Mouse (Mus musculus): ENCODE measurements around the gene Hoxb4. TPM values are rescaled to one million over a fixed set of nuclear protein-coding genes. Genes with fewer than 3 reads are reported as not detected.

Hoxb4 gene
- polyA plus RNA-seq, 1 experiment from 2014 or later, result 4.4 TPM

- H3K4me3 ChIP-seq, result 0 out of 2 replicates have a peak overlapping the region, but pooled peaks have one; percentile 52
- ATAC-seq (ENCODE audit: borderline replicate concordance, extremely low read depth, low FRiP score, low TSS enrichment), result no peak
- H3K36me3 ChIP-seq, result no peaks in the 10 kb centered on the region
- peaks cover 48% of the 10 kb centered on the region for H3K4me1 ChIP-seq
- peak overlapping the region; percentile 65 for H3K4me2 ChIP-seq
- H3K27ac ChIP-seq, result peak overlapping the region; percentile 97
- no peaks in the 10 kb centered on the region for H3K9me3 ChIP-seq
- peak overlapping the region; percentile 29; the same call in 1 of the 2 replicates for H3K9ac ChIP-seq
- H3K27me3 ChIP-seq, result peaks cover 45% of the 10 kb centered on the region
- WGBS, result 26% methylated on average over 2 of the region's 2 CpGs
Measured at GRCm38 (mm10) chr11:96350791-96351190, 32.7 kb downstream of the Hoxb4 start.

DNA sequence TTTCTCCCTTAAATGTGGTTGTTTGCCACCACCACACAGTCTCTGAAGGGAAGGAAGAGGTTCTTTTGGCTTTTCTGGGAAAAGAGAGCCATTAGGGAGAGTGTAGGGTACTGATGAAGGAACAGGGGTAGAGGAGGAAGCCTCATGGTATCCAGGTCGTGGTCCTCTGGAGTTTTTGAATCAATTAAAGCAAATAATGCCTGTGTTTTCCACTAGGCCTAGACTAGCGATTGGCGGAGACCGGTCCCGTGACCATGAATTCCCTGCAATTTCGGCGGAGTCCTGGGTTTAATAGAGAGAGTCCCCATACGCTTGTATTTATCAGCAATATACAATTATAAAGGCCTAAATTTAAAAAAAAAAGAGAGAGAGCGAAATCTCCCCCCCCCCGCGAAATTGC lies 33.2 kb downstream of the Hoxb4 start:
- H3K27ac ChIP-seq, result peak overlapping the region; percentile 97
- WGBS, result 9% methylated on average over 11 of the region's 11 CpGs
- no peaks in the 10 kb centered on the region for H3K9me3 ChIP-seq
- peak overlapping the region; percentile 65 for H3K9ac ChIP-seq
- peak overlapping the region; percentile 65 for H3K4me2 ChIP-seq
- peak overlapping the region; percentile 52 for H3K4me3 ChIP-seq
- H3K36me3 ChIP-seq, result no peaks in the 10 kb centered on the region
- peak; percentile 46; the same call in 1 of the 2 replicates for ATAC-seq (ENCODE audit: borderline replicate concordance, extremely low read depth, low FRiP score, low TSS enrichment)
- H3K27me3 ChIP-seq, result peaks cover 40% of the 10 kb centered on the region
- H3K4me1 ChIP-seq, result peaks cover 45% of the 10 kb centered on the region

- H3K4me2 ChIP-seq, result peak overlapping the region; percentile 65
- H3K27ac ChIP-seq, result peak overlapping the region; percentile 97
- H3K4me3 ChIP-seq, result peak overlapping the region; percentile 52
- H3K9ac ChIP-seq, result peak overlapping the region; percentile 65
- WGBS, result 1% methylated on average over 22 of the region's 22 CpGs
- peaks cover 35% of the 10 kb centered on the region; the same call in 1 of the 2 replicates for H3K27me3 ChIP-seq
- no peaks in the 10 kb centered on the region for H3K9me3 ChIP-seq
- no peaks in the 10 kb centered on the region for H3K36me3 ChIP-seq
- peak; percentile 71 for ATAC-seq (ENCODE audit: borderline replicate concordance, extremely low read depth, low FRiP score, low TSS enrichment)
- peaks cover 41% of the 10 kb centered on the region for H3K4me1 ChIP-seq
Measured at GRCm38 (mm10) chr11:96351831-96352230, 33.8 kb downstream of the Hoxb4 start.

- Histone ChIP-seq H3K27ac (peak overlapping the region; percentile 97), H3K4me2 (peak overlapping the region; percentile 65), H3K27me3 (peaks cover 29% of the 10 kb centered on the region; the same call in 1 of the 2 replicates), H3K36me3 (no peaks in the 10 kb centered on the region), H3K9me3 (no peaks in the 10 kb centered on the region), H3K4me1 (peaks cover 37% of the 10 kb centered on the region), H3K9ac (peak overlapping the region; percentile 65), H3K4me3 (peak overlapping the region; percentile 52)
- no peak for ATAC-seq (ENCODE audit: borderline replicate concordance, extremely low read depth, low FRiP score, low TSS enrichment)
- under 1% methylated on average over 74 of the region's 75 CpGs for WGBS
Measured at GRCm38 (mm10) chr11:96352691-96353521, 34.8 kb downstream of the Hoxb4 start.

DNA sequence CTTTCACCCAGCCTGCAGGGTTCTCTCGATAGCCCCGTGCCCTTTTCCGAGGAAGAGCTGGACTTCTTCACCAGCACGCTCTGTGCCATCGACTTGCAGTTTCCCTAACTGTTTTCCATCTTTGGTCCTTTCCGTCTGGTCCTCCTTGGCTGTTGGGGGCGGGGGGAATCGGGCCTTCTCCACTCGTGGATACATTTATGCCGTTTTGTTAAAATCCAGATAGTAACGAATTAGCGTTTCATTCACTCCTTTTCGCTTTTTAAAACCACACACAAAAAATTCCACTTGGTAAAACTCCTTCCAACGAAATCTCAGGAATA lies 35.4 kb downstream of the Hoxb4 start:
- no peak for ATAC-seq (ENCODE audit: borderline replicate concordance, extremely low read depth, low FRiP score, low TSS enrichment)
- H3K36me3 ChIP-seq, result no peaks in the 10 kb centered on the region
- H3K4me2 ChIP-seq, result peak overlapping the region; percentile 65
- H3K27me3 ChIP-seq, result peaks cover 23% of the 10 kb centered on the region; the same call in 1 of the 2 replicates
- H3K4me1 ChIP-seq, result peaks cover 32% of the 10 kb centered on the region
- peak overlapping the region; percentile 65 for H3K9ac ChIP-seq
- H3K27ac ChIP-seq, result peak overlapping the region; percentile 97
- WGBS, result 3% methylated on average over 14 of the region's 14 CpGs
- H3K9me3 ChIP-seq, result no peaks in the 10 kb centered on the region
- peak overlapping the region; percentile 52 for H3K4me3 ChIP-seq

DNA sequence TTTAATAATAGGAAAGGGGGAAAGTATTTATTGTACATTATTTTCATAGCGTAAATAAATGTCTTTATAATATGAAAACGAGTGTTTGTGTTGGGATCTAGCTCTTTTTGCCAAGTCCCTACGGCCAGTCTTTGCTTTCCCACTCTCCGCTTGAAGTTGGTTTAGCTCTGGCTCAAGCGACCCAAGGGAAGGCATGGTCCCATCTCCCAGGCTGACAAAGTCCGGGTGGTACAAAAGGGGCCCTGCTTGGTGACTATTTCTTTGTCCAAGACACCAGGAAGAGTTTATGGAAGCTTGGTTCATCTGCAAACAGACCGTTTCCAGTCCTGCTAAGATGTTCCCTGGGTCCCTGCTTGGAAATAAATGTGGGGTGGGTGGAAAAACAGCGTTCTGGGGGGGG lies 35.9 kb downstream of the Hoxb4 start:
- Histone ChIP-seq H3K9ac (peak overlapping the region; percentile 65), H3K4me2 (peak overlapping the region; percentile 65), H3K9me3 (no peaks in the 10 kb centered on the region), H3K4me1 (peaks cover 28% of the 10 kb centered on the region), H3K36me3 (no peaks in the 10 kb centered on the region), H3K4me3 (peak overlapping the region; percentile 52), H3K27ac (peak overlapping the region; percentile 74), H3K27me3 (peaks cover 21% of the 10 kb centered on the region; the same call in 1 of the 2 replicates)
- 13% methylated on average over 8 of the region's 8 CpGs for WGBS
- no peak for ATAC-seq (ENCODE audit: borderline replicate concordance, extremely low read depth, low FRiP score, low TSS enrichment)

DNA sequence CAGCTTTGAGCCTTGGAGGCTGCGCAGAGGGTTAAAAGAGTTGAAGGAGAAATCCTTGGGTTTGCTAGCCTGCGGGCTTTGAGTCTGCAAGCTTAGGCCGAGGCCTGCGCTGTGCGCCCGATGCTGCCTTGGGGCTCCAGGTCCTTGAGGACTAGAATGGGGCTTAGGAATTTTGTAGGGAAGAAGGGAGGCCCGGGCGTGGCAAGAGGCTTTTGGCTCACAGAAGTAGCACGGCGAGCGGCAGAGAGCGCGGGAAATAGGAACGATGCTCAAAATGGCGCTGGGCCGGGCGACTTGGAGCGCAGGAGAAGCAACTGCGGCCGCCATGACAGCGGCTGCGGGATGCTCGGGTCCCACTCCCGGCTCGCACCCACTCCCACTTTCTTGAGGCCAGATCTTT lies 36.3 kb downstream of the Hoxb4 start:
- Histone ChIP-seq H3K4me3 (peak overlapping the region; percentile 52), H3K36me3 (no peaks in the 10 kb centered on the region), H3K4me1 (peaks cover 27% of the 10 kb centered on the region), H3K9me3 (no peaks in the 10 kb centered on the region), H3K4me2 (peak overlapping the region; percentile 65), H3K27me3 (peaks cover 21% of the 10 kb centered on the region; the same call in 1 of the 2 replicates), H3K27ac (peak overlapping the region; percentile 74), H3K9ac (peak overlapping the region; percentile 65)
- ATAC-seq (ENCODE audit: borderline replicate concordance, extremely low read depth, low FRiP score, low TSS enrichment), result no peak
- 1% methylated on average over 25 of the region's 25 CpGs for WGBS

GRCm38 (mm10) chr11:96354801-96355311 lies 36.8 kb downstream of the Hoxb4 start:
- Histone ChIP-seq H3K9ac (peak overlapping the region; percentile 65), H3K36me3 (no peaks in the 10 kb centered on the region), H3K27ac (peak overlapping the region; percentile 74), H3K9me3 (no peaks in the 10 kb centered on the region), H3K27me3 (peaks cover 21% of the 10 kb centered on the region; the same call in 1 of the 2 replicates), H3K4me1 (peaks cover 23% of the 10 kb centered on the region), H3K4me2 (peak overlapping the region; percentile 65), H3K4me3 (peak overlapping the region; percentile 52)
- no peak for ATAC-seq (ENCODE audit: borderline replicate concordance, extremely low read depth, low FRiP score, low TSS enrichment)
- WGBS, result 13% methylated on average over 9 of the region's 9 CpGs

DNA sequence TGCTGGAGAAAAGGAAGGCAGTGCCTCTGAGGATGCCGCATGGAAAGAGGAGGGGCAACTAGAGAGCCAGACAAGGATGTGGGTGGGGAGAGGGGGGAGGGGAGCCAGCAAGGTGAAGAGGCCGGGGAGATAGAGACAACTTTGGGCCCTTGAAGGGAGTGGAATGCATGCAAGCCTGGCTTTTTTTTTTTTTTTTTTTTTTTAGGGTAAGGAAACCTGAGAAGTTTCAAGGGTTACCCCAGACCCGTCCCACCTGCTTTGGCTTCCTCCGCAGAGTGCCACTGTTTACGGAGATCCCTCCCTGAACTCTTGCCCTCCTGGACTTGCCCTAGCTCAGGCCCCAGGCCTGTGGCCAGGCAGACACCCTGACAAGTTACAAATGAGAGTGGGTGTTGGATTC lies 45.7 kb downstream of the Hoxb4 start:
- no peak for ATAC-seq (ENCODE audit: borderline replicate concordance, extremely low read depth, low FRiP score, low TSS enrichment)
- Histone ChIP-seq H3K27me3 (peaks cover 47% of the 10 kb centered on the region), H3K4me2 (no peak overlapping the region), H3K4me3 (no peak overlapping the region), H3K9ac (no peak overlapping the region), H3K9me3 (no peaks in the 10 kb centered on the region), H3K27ac (no peak overlapping the region), H3K36me3 (no peaks in the 10 kb centered on the region), H3K4me1 (peaks cover 22% of the 10 kb centered on the region)
- WGBS, result 28% methylated on average over 5 of the region's 5 CpGs

GRCm38 (mm10) chr11:96365441-96366091 lies 47.5 kb downstream of the Hoxb4 start, which contains the start of gene Hoxb1:
TSS of gene Hoxb1 (plus strand) at chr11:96365752.
- Histone ChIP-seq H3K4me3 (peak within 1 kb of the TSS; percentile 17), H3K9me3 (no peaks in the 10 kb centered on the region), H3K9ac (no peak within 1 kb of the TSS), H3K27ac (no peak within 1 kb of the TSS), H3K4me1 (peaks cover 22% of the 10 kb centered on the region), H3K27me3 (peaks cover 47% of the 10 kb centered on the region), H3K4me2 (peak within 1 kb of the TSS; percentile 51), H3K36me3 (no peaks in the 10 kb centered on the region)
- ATAC-seq (ENCODE audit: borderline replicate concordance, extremely low read depth, low FRiP score, low TSS enrichment), result no peak
- 18% methylated on average over 26 of the region's 26 CpGs for WGBS

GRCm38 (mm10) chr11:96366092-96367041 lies 48.3 kb downstream of the Hoxb4 start:
- Histone ChIP-seq H3K4me1 (peaks cover 22% of the 10 kb centered on the region), H3K27me3 (peaks cover 47% of the 10 kb centered on the region), H3K9me3 (no peaks in the 10 kb centered on the region), H3K4me2 (peak overlapping the region; percentile 51), H3K36me3 (no peaks in the 10 kb centered on the region), H3K9ac (no peak overlapping the region), H3K4me3 (peak overlapping the region; percentile 17), H3K27ac (no peak overlapping the region)
- WGBS, result 9% methylated on average over 47 of the region's 47 CpGs
- ATAC-seq (ENCODE audit: borderline replicate concordance, extremely low read depth, low FRiP score, low TSS enrichment), result no peak
